Mouse (Mus musculus): Measurements from ENCODE around the gene Phf19. TPM values are rescaled to one million over a fixed set of nuclear protein-coding genes. Genes with fewer than 3 reads are reported as not detected.

Gene Phf19
- total RNA-seq (2023): 2.9 TPM

GRCm38 (mm10) chr2:34913218-34914068 is at the start of gene Phf19:
Gene Phf19, minus strand, starts transcription at chr2:34914026.

GRCm38 (mm10) chr2:34961481-34962036 is 47.7 kb upstream of the Phf19 start, which contains the start of gene Traf1:
Gene Traf1, minus strand, starts transcription at chr2:34961772.

DNA sequence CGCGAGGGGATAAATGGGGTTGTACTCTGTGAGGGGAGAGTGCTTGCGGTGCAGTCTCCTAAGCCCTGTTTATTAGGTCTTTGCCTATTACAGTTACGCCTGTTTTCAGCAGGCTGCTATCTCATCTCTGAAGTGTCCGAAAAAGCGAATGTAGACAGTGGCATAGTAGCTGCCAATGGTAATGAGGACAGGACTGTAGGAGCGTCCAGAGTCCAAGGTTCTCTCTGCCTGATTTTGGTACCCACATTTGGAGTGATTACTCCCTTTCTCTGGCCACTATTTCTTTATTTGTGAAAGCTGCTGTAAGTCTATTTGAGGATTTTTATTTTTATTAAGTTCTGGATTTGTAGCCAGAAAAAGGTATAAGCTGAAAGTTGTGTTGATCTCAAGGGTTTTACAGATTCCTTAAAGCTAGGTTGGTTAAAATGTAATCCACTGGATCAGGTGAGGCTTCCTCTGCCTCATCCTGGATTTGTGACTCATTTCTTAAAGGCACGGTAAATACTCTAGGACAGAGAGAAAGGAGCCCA is 38.9 kb downstream of the Phf19 start, which contains the start of gene Psmd5:
Gene Psmd5 (minus strand): TSS at position 153 of the 530 bp plus-strand sequence.

DNA sequence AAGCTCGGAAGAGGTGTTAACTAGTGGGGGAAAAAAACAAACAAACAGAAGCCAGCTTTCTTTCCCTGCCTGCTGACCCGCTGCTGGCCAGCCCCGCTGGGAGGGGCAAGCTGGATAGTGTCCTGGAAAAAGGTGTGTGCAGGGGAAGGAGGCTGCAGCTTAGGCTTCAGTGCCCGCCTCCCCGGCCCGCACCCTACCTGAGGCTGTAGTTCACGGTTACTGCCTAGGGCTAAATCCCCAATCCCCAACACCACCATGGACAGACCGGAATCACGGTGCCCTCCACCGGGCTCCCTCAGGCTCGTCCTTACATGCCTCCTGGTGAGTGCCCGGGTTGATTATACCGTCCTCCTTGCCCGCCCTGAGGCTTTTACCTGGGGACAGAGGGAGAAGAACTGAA is 39.6 kb downstream of the Phf19 start, which contains the start of gene Cutal:
Gene Cutal (plus strand): TSS at position 126 of the 400 bp plus-strand sequence.

Other genes starting within 250 kb of the Phf19 start
- gene Gapvd1, start 158.8 kb downstream of the Phf19 start, total RNA-seq (2023): 115 TPM
- 547 TPM for gene Hspa5, start 142.1 kb downstream of the Phf19 start, total RNA-seq (2023)
- 12.8 TPM for gene Rabepk, start 114.1 kb downstream of the Phf19 start, total RNA-seq (2023)
- gene Fbxw2, start 87.7 kb downstream of the Phf19 start, total RNA-seq (2023): 125 TPM
- gene Gm34653, start 81.0 kb downstream of the Phf19 start, total RNA-seq (2023): not detected
- not detected for gene Cutal, start 39.6 kb downstream of the Phf19 start, total RNA-seq (2023)
- 28.9 TPM for gene Psmd5, start 39.1 kb downstream of the Phf19 start, total RNA-seq (2023)
- 188 TPM for gene Traf1, start 47.7 kb upstream of the Phf19 start, total RNA-seq (2023)
- gene Hc, start 147.4 kb upstream of the Phf19 start, total RNA-seq (2023): not detected
- gene AI182371, start 187.5 kb upstream of the Phf19 start, total RNA-seq (2023): 0.59 TPM
- 108 TPM for gene Cntrl, start 195.5 kb upstream of the Phf19 start, total RNA-seq (2023)

Data from CD4-positive naive resting alpha-beta T cell, adult 76 days (primary cell).